Mouse (Mus musculus) hindbrain, embryonic 11.5 days (tissue): Measurements from ENCODE around the gene Slc4a8. TPM values are rescaled to one million over a fixed set of nuclear protein-coding genes. Genes with fewer than 3 reads are reported as not detected.

Experiments used
- ATAC-seq: fragments of 200-750 bp; cut with Nextera tagmentation; 2 replicates; pipeline ENCODE4 v1.8.0; 2017; ENCODE audit warnings: mild to moderate bottlenecking, moderate TSS enrichment, moderate library complexity; ENCODE audit not compliant: low FRiP score
- DNase-seq: peaks from one replicate; pipeline ENCODE4 v3.0.0-alpha.2; 2015; ENCODE audit warnings: low spot score
- H3K27ac ChIP-seq: fragments of 300-500 bp; sonication (generic); 2 replicates; pipeline ENCODE4 v1.5.1; 2014; ENCODE audit warnings: mild to moderate bottlenecking, low read depth, low read length
- H3K27me3 ChIP-seq: fragments of 300-500 bp; sonication (generic); 2 replicates; pipeline ENCODE4 v1.6.1; 2014; ENCODE audit warnings: mild to moderate bottlenecking, low read length, moderate library complexity, mixed read lengths; ENCODE audit not compliant: control insufficient read depth, insufficient read depth
- H3K36me3 ChIP-seq: fragments of 300-500 bp; sonication (generic); 2 replicates; pipeline ENCODE4 v1.6.1; 2014; ENCODE audit warnings: mild to moderate bottlenecking, low read length, moderate library complexity, mixed read lengths; ENCODE audit not compliant: control insufficient read depth, insufficient read depth
- H3K4me1 ChIP-seq: fragments of 300-500 bp; sonication (generic); replicated peaks from 2 replicates; pipeline ENCODE4 v1.6.1; 2014; ENCODE audit warnings: low read length, mixed read lengths; ENCODE audit not compliant: control insufficient read depth, insufficient read depth
- H3K4me2 ChIP-seq: fragments of 300-500 bp; sonication (generic); replicated peaks from 2 replicates; pipeline ENCODE4 v1.6.1; 2014; ENCODE audit warnings: mild to moderate bottlenecking, low read depth, low read length
- H3K4me3 ChIP-seq: fragments of 300-500 bp; sonication (generic); 2 replicates; pipeline ENCODE4 v1.5.1; 2014; ENCODE audit warnings: low read depth, low read length
- H3K9ac ChIP-seq: fragments of 300-500 bp; sonication (generic); 2 replicates; pipeline ENCODE4 v1.6.1; 2014; ENCODE audit warnings: low read depth, low read length
- H3K9me3 ChIP-seq: fragments of 300-500 bp; sonication (generic); 2 replicates; pipeline ENCODE4 v1.6.1; 2016; ENCODE audit warnings: low read length; ENCODE audit not compliant: control insufficient read depth
- WGBS: fragments of 180-500 bp; shearing (Covaris S2); extraction: QIAGEN DNeasy Blood & Tissue Kit; methylation state at CpG from one replicate; pipeline ENCODE4 v1.1.7; 2014; 5-methylcytosine and 5-hydroxymethylcytosine counted together
- polyA plus RNA-seq: library from polyadenylated mRNA; unstranded; fragments of >200 nt; fragmentation: Nextera tagmentation; extraction: Ambion mirVana; gene quantifications from 2 replicates; pipeline ENCODE4 v1.2.1, GENCODE M21; 2014

Gene Slc4a8
- polyA plus RNA-seq, 1 experiment from 2014 or later = 6.6 TPM

DNA sequence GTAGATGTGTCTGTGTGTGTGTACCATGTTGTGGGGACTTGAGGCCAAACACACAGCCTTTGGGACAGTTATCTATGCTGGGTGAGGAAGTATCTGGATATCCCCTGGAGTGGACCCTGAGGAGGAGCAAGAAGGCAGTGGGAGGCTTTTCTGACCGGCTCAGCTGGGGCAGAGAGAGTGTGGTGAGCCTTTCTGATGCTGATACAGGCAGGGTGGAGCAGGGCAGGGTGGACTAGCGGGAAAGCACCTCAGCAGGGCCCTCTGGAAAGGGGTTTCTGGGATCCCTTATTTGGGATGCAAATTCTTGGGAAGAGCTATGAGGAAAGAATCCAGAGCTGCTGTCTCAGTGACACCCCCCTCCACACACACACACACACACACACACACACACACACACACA, 30.8 kb downstream of the Slc4a8 start:
- no peak overlapping the region for H3K4me3 ChIP-seq
- no peaks in the 10 kb centered on the region for H3K36me3 ChIP-seq
- ATAC-seq (no peak), DNase-seq (no peak)
- no peak overlapping the region for H3K27ac ChIP-seq
- 35% methylated on average over 2 of the region's 2 CpGs for WGBS
- H3K9me3 ChIP-seq = no peaks in the 10 kb centered on the region
- H3K9ac ChIP-seq = no peak overlapping the region
- no peak overlapping the region for H3K4me2 ChIP-seq
- no peaks in the 10 kb centered on the region for H3K4me1 ChIP-seq
- H3K27me3 ChIP-seq = no peaks in the 10 kb centered on the region

DNA sequence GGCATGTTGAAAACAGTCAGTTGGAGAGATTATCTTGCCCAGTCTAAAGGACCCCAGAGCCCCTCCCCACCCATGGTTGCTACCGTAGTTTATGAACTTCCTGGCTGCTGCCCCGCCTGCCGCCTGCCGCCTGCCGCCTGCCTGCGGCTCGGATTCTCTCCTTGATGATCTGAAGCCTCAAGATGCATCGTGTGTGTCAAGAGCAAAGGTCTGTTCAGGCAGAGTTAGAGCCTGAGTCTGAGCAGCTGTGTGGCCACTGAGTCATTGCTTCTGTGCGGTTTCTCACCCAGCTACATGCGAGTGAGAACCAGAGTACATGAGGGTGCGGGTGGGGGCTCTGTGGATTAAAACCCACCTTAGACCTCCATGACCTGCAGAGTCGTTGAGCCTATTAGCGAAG, 39.4 kb downstream of the Slc4a8 start:
- no peak for ATAC-seq
- Histone ChIP-seq H3K27ac (no peak overlapping the region), H3K4me1 (no peaks in the 10 kb centered on the region), H3K36me3 (no peaks in the 10 kb centered on the region), H3K9ac (no peak overlapping the region), H3K9me3 (no peaks in the 10 kb centered on the region), H3K4me2 (no peak overlapping the region), H3K4me3 (no peak overlapping the region), H3K27me3 (no peaks in the 10 kb centered on the region)
- DNase-seq = no peak
- 83% methylated on average over 13 of the region's 13 CpGs for WGBS

DNA sequence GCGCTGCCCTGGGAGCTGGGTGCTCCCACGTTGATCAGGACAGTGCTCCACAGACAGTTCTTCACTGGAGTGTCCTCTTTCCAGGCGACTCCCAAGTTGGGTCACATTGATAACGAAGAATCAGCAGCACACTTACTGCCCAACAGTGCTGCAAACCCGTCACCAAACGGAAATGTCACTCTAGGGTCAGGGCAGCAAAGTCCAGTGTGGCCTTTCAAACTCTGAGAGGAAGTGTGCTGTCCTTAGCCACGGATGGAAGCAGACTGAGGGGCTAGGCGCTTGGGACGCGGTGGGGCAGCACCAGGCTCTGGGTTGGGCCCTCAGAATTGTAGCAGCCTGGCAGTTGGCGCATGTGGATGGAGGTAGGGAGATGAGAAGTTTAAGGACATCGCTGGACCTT, 46.5 kb downstream of the Slc4a8 start:
- Histone ChIP-seq H3K27me3 (no peaks in the 10 kb centered on the region), H3K36me3 (no peaks in the 10 kb centered on the region), H3K4me1 (no peaks in the 10 kb centered on the region), H3K9me3 (no peaks in the 10 kb centered on the region), H3K27ac (no peak overlapping the region), H3K4me3 (no peak overlapping the region), H3K9ac (no peak overlapping the region), H3K4me2 (no peak overlapping the region)
- 84% methylated on average over 12 of the region's 12 CpGs for WGBS
- DNase-seq (no peak), ATAC-seq (no peak)

DNA sequence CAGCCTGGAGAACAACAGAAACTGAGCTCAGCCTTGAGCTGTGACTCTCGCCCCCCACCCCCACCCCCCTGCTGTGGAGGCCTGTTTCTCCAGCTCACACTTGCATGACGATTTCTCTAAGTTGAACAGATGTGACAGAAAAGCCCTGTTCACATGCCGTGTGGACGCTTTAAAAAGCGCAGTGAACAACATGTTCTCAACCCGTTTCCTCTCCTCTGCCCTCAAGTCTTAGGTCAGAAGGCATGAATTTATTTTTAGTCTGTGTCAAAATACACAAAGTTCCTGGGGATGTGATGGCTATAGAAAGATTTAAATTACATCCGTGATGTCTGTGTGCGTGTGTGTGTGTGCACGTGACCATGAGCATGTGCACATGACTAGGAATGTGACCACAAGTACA, 46.9 kb downstream of the Slc4a8 start:
- no peaks in the 10 kb centered on the region for H3K36me3 ChIP-seq
- H3K9ac ChIP-seq = no peak overlapping the region
- H3K9me3 ChIP-seq = no peaks in the 10 kb centered on the region
- no peak overlapping the region for H3K4me2 ChIP-seq
- no peaks in the 10 kb centered on the region for H3K4me1 ChIP-seq
- no peak overlapping the region for H3K4me3 ChIP-seq
- DNase-seq (no peak), ATAC-seq (no peak)
- no peak overlapping the region for H3K27ac ChIP-seq
- no peaks in the 10 kb centered on the region for H3K27me3 ChIP-seq
- 70% methylated on average over 9 of the region's 9 CpGs for WGBS

DNA sequence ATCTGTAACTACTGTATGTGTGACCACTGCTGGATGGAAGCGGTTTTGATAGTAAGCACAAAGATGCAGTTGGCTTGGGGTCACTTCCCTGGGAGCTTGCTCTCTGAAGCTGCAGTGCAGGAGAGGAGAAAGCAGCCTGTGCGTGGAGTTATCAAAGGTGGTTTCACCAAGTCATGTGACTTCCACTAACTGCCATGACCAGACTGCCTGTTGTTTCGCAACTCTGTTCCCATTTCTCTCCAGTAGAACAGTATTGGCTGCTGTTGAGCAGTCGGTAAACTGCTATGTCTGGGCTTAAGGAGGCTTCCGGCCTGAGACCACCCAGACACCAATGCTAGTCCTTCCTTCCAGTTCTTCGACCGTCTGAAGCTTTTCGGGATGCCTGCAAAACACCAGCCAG, 48.7 kb downstream of the Slc4a8 start:
- WGBS = 89% methylated on average over 8 of the region's 8 CpGs
- H3K27ac ChIP-seq = no peak overlapping the region
- DNase-seq (no peak), ATAC-seq (no peak)
- H3K4me3 ChIP-seq = no peak overlapping the region
- H3K9me3 ChIP-seq = no peaks in the 10 kb centered on the region
- H3K36me3 ChIP-seq = no peaks in the 10 kb centered on the region
- no peak overlapping the region for H3K4me2 ChIP-seq
- no peak overlapping the region for H3K9ac ChIP-seq
- no peaks in the 10 kb centered on the region for H3K4me1 ChIP-seq
- H3K27me3 ChIP-seq = no peaks in the 10 kb centered on the region

DNA sequence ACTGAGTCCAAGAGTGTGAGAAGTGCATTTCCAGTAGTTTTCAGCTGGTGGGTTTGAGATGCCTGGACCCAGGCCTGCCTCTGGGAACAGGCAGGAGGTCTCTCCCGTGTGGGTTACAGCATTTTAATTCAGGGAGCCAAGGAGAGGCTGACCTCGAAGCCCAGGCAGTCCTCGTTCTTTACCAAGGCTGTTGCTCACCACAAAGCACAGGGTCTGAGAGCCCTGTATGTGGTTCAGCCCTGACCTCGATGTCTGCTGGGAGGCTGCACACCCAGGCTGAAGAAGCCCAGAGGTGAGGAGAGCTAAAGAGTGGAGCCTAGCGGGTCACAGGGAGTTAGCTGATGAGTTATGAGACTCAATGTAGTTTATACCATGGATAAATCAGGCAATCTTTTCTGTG, 52.0 kb downstream of the Slc4a8 start:
- no peak overlapping the region for H3K4me3 ChIP-seq
- H3K4me1 ChIP-seq = no peaks in the 10 kb centered on the region
- no peaks in the 10 kb centered on the region for H3K9me3 ChIP-seq
- H3K27me3 ChIP-seq = no peaks in the 10 kb centered on the region
- no peak overlapping the region for H3K4me2 ChIP-seq
- DNase-seq (no peak), ATAC-seq (no peak)
- WGBS = 70% methylated on average over 5 of the region's 5 CpGs
- no peak overlapping the region for H3K27ac ChIP-seq
- no peaks in the 10 kb centered on the region for H3K36me3 ChIP-seq
- H3K9ac ChIP-seq = no peak overlapping the region

DNA sequence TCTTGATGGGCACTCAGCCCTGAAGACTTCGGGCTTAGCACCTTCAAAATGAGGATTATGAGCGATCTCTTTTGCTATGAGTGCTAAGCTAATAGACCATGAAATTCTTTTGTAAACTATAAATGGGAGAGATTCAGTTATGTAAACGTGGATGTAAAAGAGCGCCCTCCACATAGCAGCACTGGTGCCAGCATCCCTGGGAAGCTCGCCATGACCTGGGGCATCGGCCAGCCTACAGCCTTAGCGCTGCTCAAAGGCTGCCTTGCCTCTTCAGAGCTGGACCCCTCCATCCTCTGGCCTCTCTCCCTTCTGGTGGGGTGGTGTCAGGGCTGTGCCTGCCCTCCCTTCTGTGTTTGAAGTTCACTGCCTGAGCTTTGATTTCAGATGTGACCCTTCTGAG, 52.5 kb downstream of the Slc4a8 start:
- no peaks in the 10 kb centered on the region for H3K9me3 ChIP-seq
- DNase-seq (no peak), ATAC-seq (no peak)
- H3K27me3 ChIP-seq = no peaks in the 10 kb centered on the region
- no peaks in the 10 kb centered on the region for H3K4me1 ChIP-seq
- H3K4me2 ChIP-seq = no peak overlapping the region
- H3K27ac ChIP-seq = no peak overlapping the region
- H3K4me3 ChIP-seq = no peak overlapping the region
- H3K9ac ChIP-seq = no peak overlapping the region
- H3K36me3 ChIP-seq = no peaks in the 10 kb centered on the region
- 54% methylated on average over 7 of the region's 7 CpGs for WGBS

DNA sequence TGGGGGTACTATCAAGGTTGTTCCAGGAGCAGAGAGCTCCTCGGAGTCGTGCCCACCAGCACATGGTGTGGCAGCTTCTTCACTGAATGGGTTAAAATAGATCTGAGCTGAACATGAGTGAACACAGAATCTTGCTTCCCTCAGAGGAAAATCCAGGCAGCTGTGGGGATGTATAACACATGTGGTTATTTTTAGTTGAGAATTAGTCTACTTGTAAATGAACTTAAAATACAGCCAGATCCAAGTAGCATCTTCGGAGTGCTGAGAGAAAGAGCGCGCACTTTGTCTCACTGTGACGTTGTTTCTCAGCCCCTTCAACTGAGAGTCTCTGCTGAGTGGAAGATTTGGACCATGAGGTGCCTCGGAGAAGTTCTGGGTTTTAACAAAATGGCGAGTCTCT, 53.8 kb downstream of the Slc4a8 start:
- Histone ChIP-seq H3K36me3 (no peaks in the 10 kb centered on the region), H3K27me3 (no peaks in the 10 kb centered on the region), H3K4me2 (no peak overlapping the region), H3K27ac (no peak overlapping the region), H3K9ac (no peak overlapping the region), H3K9me3 (no peaks in the 10 kb centered on the region), H3K4me3 (no peak overlapping the region), H3K4me1 (no peaks in the 10 kb centered on the region)
- DNase-seq = no peak
- no peak for ATAC-seq
- 90% methylated on average over 8 of the region's 8 CpGs for WGBS

DNA sequence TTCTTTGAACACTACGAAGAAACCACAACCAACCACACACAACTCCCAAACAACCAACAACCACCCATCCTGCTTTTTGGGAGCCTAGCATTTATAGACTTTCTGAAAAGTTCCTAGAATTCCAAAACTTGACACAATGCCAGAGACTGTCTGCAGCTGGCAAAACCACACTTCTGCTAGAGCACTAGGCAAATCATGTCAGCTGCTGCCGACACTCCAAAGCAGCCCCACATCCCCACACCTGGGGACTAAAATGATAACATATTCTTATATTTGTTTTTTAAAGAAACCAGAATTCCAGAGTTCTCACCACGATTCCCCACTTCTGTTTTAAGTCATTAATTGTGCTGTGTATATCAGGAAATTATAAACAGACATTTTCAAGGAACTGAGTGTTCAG, 57.3 kb downstream of the Slc4a8 start:
- ATAC-seq (no peak), DNase-seq (no peak)
- Histone ChIP-seq H3K27ac (no peak overlapping the region), H3K36me3 (no peaks in the 10 kb centered on the region), H3K27me3 (no peaks in the 10 kb centered on the region), H3K4me2 (no peak overlapping the region), H3K4me3 (no peak overlapping the region), H3K9me3 (no peaks in the 10 kb centered on the region), H3K9ac (no peak overlapping the region), H3K4me1 (no peaks in the 10 kb centered on the region)
- 91% methylated on average over 3 of the region's 3 CpGs for WGBS
